Mouse (Mus musculus): ENCODE measurements around the gene Sowahc.

DNA sequence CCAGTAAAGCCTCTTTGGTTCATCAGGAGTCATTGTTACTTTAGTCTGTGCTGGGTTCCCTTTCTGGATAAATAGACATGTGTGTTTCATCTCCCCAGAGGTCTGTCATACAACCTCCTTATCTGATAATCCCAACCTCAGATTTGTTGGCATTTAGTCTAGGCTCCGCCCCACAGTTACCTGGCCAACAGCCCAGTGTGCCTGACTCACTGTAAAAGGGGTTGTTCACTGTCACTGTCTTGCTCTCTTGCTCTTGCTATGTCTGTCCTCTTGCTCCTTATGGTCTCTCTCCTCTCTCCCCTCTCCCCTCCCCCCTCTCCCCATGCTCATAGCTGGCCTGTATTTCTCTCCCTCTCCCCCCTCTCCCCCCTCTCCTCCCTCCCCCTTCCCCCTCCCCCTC lies 44.3 kb downstream of the Sowahc start:
- TF ChIP-seq CTCF (IDR thresholded peaks at IDR 0.05) = no peak
- TF ChIP-seq EP300 (IDR thresholded peaks at IDR 0.05) = no peak

All from lung, postnatal 0 days (tissue).